Mouse (Mus musculus) adrenal gland, adult 8-10 months (tissue): ENCODE results near the gene Gpr6. TPM values are rescaled to one million over a fixed set of nuclear protein-coding genes. Genes with fewer than 3 reads are reported as not detected.

ENCODE experiments used
- DNase-seq: peaks from one replicate; pipeline ENCODE4 v3.0.0; 2022
- total RNA-seq, 4 experiments: library from RNA; stranded (reverse); gene quantifications; 2 replicates each; pipeline ENCODE4 v1.2.4; 2022

Gene Gpr6
- total RNA-seq, result not detected

GRCm38 (mm10) chr10:41072116-41072515 is at the start of gene Gpr6:
Gene Gpr6 (minus strand): TSS chr10:41072285.
- DNase-seq, result no peak

GRCm38 (mm10) chr10:41100060-41100459 is 28.0 kb upstream of the Gpr6 start:
- DNase-seq, result no peak

GRCm38 (mm10) chr10:41098137-41098536 is 26.1 kb upstream of the Gpr6 start:
- no peak for DNase-seq

- no peak for DNase-seq
Observed at GRCm38 (mm10) chr10:41088852-41089251, 16.8 kb upstream of the Gpr6 start.

GRCm38 (mm10) chr10:41071696-41072095 is 389 bp downstream of the Gpr6 start:
- DNase-seq, result no peak

GRCm38 (mm10) chr10:41070693-41071651 is 1.1 kb downstream of the Gpr6 start:
- no peak for DNase-seq

GRCm38 (mm10) chr10:41060250-41060831 is 11.7 kb downstream of the Gpr6 start:
- no peak for DNase-seq

GRCm38 (mm10) chr10:41055581-41055980 is 16.5 kb downstream of the Gpr6 start:
- no peak for DNase-seq

GRCm38 (mm10) chr10:41054005-41054404 is 18.1 kb downstream of the Gpr6 start:
- no peak for DNase-seq

GRCm38 (mm10) chr10:41042272-41042671 is 29.8 kb downstream of the Gpr6 start:
- no peak for DNase-seq

- DNase-seq, result no peak
Observed at GRCm38 (mm10) chr10:41041478-41041877, 30.6 kb downstream of the Gpr6 start.

GRCm38 (mm10) chr10:41040530-41041085 is 31.5 kb downstream of the Gpr6 start:
- no peak for DNase-seq

GRCm38 (mm10) chr10:41038476-41038875 is 33.6 kb downstream of the Gpr6 start:
- DNase-seq, result no peak

GRCm38 (mm10) chr10:41037722-41038121 is 34.4 kb downstream of the Gpr6 start:
- DNase-seq, result peak; percentile 45

GRCm38 (mm10) chr10:41032811-41033210 is 39.3 kb downstream of the Gpr6 start:
- DNase-seq, result peak; percentile 70

GRCm38 (mm10) chr10:41024860-41025259 is 47.2 kb downstream of the Gpr6 start:
- no peak for DNase-seq

GRCm38 (mm10) chr10:41024406-41024805 is 47.7 kb downstream of the Gpr6 start:
- DNase-seq, result no peak

GRCm38 (mm10) chr10:41022226-41022625 is 49.9 kb downstream of the Gpr6 start:
- no peak for DNase-seq

Other genes with a start within 250 kb of the Gpr6 start
- gene Cdc40, start 189.0 kb downstream of the Gpr6 start, total RNA-seq, result 10 to 100 TPM; 27.0 to 33.0 (median 28.7) TPM
- 1 to 10 TPM; 4.1 to 6.9 (median 5.2) TPM for gene Wasf1, start 188.8 kb downstream of the Gpr6 start, total RNA-seq
- 10 to 100 TPM; 23.1 to 25.6 (median 24.1) TPM for gene Fig4, start 231.0 kb upstream of the Gpr6 start, total RNA-seq
- under 1 TPM in 2 of 4 experiments, not detected in 2; 0.05 to 0.14 TPM for gene Ak9, start 231.7 kb upstream of the Gpr6 start, total RNA-seq